Mouse (Mus musculus): ENCODE measurements around the gene Magi3. TPM values are rescaled to one million over a fixed set of nuclear protein-coding genes. Genes with fewer than 3 reads are reported as not detected.

Gene Magi3
- total and polyA plus RNA-seq, 2 experiments: 5.0 to 17.7 TPM

DNA sequence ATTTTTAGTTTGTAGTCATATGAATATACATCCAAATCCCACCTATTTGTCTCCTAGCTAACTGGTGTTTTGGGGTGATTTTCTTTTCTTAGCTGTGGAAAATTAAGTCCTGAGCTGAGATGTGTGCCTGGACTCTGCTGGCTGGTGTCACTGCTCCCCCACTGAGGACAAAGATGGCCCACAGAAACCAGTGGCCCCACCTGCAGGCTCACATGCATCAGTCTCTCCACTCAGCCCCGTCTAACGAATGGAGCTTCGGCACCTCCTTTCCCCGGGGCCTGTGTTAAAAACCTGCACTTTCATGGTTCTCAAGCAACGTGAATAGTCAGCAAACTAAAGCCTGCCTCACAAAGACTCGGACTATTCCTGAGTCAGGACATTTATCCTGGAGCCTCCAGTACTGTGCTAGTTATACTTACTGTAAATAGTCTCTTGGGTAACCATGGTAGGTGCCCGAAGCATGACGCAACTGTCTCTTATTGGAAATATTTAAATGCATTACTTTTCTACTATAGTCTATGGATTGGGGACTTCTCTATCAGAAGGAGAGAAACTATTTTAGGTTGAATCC is 213.2 kb downstream of the Magi3 start:
- H3K36me3 ChIP-seq (ENCODE audit: control insufficient read depth, insufficient read depth, low read length): peaks cover 15% of the 10 kb centered on the region
- H3K27ac ChIP-seq (replicated peaks; ENCODE audit: insufficient read depth, low read depth, low read length): no peak overlapping the region
- H3K27me3 ChIP-seq (ENCODE audit: control insufficient read depth, insufficient read depth, low read length): no peaks in the 10 kb centered on the region
- 91% methylated on average over 8 of the region's 8 CpGs for WGBS
- no peak overlapping the region for H3K9ac ChIP-seq (ENCODE audit: low read depth, low read length)
- DNase-seq (ENCODE audit: extremely low read depth, low read depth, low spot score): no peak
- H3K79me2 ChIP-seq (ENCODE audit: control insufficient read depth, insufficient read depth, low read length): no peaks in the 10 kb centered on the region
- H3K4me3 ChIP-seq (ENCODE audit: insufficient read depth, low read depth, low read length): no peak overlapping the region
- TF ChIP-seq POLR2A (IDR thresholded peaks at IDR 0.05; ENCODE audit: extremely low read depth, insufficient read depth, low read length): no peak
- TF ChIP-seq CTCF (IDR thresholded peaks at IDR 0.05; ENCODE audit: low read depth, low read length): no peak
- no peaks in the 10 kb centered on the region for H3K4me1 ChIP-seq (ENCODE audit: control insufficient read depth, insufficient read depth, low read length)

DNA sequence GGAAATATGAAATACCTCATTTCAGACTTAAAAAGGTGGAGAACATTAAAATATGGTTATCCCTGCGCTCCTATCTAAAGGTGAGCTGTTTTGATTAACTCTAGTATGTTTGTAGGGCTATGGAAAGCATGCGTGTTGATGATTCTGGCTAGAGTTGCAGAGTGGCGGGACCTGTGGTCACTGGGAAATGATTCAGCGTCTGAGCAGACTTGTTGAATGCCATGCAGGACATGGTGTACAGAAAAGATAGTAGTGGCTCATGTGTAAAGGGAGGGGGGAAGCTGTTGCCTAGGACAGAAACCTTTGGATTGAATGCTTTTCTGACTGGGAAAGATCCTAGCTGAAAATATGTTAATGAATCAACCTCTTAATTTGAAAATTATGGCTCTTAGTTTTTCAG is 221.4 kb downstream of the Magi3 start:
- Histone ChIP-seq H3K27ac (replicated peaks; ENCODE audit: insufficient read depth, low read depth, low read length) (no peak overlapping the region), H3K4me1 (ENCODE audit: control insufficient read depth, insufficient read depth, low read length) (no peaks in the 10 kb centered on the region), H3K9ac (ENCODE audit: low read depth, low read length) (no peak overlapping the region), H3K4me3 (ENCODE audit: insufficient read depth, low read depth, low read length) (no peak overlapping the region), H3K27me3 (ENCODE audit: control insufficient read depth, insufficient read depth, low read length) (no peaks in the 10 kb centered on the region), H3K79me2 (ENCODE audit: control insufficient read depth, insufficient read depth, low read length) (no peaks in the 10 kb centered on the region), H3K36me3 (ENCODE audit: control insufficient read depth, insufficient read depth, low read length) (peaks cover 12% of the 10 kb centered on the region)
- 95% methylated on average over 4 of the region's 4 CpGs for WGBS
- DNase-seq (ENCODE audit: extremely low read depth, low read depth, low spot score): no peak
- no peak for TF ChIP-seq POLR2A (IDR thresholded peaks at IDR 0.05; ENCODE audit: extremely low read depth, insufficient read depth, low read length)
- TF ChIP-seq CTCF (IDR thresholded peaks at IDR 0.05; ENCODE audit: low read depth, low read length): no peak

DNA sequence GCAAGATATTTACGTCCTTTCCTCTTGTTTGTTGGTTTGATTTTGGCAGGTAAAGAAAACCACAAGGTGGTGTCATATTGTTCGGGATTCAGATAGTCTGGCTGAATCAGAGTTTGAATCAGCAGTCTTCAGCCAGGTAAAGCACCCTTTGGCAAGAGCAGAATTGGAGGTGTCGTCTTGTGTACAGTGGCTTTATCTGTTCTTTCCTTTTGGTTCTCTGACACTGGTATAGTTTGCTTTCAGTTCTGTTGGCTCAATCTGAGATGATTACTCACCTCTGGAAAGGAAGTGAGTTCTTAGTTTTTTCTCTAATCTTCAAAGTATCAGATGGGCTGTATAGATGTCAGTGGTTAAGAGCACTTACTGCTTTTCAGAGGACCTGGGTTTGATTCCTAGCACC is 228.9 kb downstream of the Magi3 start:
- 93% methylated on average over 3 of the region's 3 CpGs for WGBS
- Histone ChIP-seq H3K27me3 (ENCODE audit: control insufficient read depth, insufficient read depth, low read length) (no peaks in the 10 kb centered on the region), H3K4me1 (ENCODE audit: control insufficient read depth, insufficient read depth, low read length) (no peaks in the 10 kb centered on the region)

DNA sequence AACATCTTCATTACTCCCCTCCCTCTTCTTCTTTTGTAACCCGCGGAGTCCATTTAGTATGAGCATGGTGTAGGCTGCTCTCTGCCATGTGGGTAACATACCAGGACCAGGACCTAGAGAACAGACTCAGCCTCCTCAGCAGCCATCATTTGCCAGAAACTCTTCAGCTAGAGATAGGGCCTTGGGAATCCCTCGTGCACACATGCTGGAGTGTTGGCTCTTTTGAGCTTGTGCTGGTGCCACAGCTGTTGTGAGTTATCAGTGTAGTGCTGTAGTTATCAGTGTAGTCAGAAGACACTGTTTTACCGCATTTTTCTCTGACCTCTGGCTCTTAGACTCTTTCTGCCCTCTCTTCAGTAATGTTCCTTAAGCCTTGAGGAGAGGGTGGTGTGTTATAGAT is 230.8 kb downstream of the Magi3 start:
- Histone ChIP-seq H3K9ac (ENCODE audit: low read depth, low read length) (no peak overlapping the region), H3K4me3 (ENCODE audit: insufficient read depth, low read depth, low read length) (no peak overlapping the region), H3K79me2 (ENCODE audit: control insufficient read depth, insufficient read depth, low read length) (no peaks in the 10 kb centered on the region), H3K27me3 (ENCODE audit: control insufficient read depth, insufficient read depth, low read length) (no peaks in the 10 kb centered on the region), H3K4me1 (ENCODE audit: control insufficient read depth, insufficient read depth, low read length) (no peaks in the 10 kb centered on the region), H3K27ac (replicated peaks; ENCODE audit: insufficient read depth, low read depth, low read length) (no peak overlapping the region), H3K36me3 (ENCODE audit: control insufficient read depth, insufficient read depth, low read length) (peaks cover 18% of the 10 kb centered on the region)
- 92% methylated on average over 4 of the region's 4 CpGs for WGBS
- no peak for DNase-seq (ENCODE audit: extremely low read depth, low read depth, low spot score)
- no peak for TF ChIP-seq POLR2A (IDR thresholded peaks at IDR 0.05; ENCODE audit: extremely low read depth, insufficient read depth, low read length)
- TF ChIP-seq CTCF (IDR thresholded peaks at IDR 0.05; ENCODE audit: low read depth, low read length): no peak

More for the DNA sequence above, 228.9 kb downstream of the Magi3 start:
- Histone ChIP-seq H3K36me3 (ENCODE audit: control insufficient read depth, insufficient read depth, low read length) (peaks cover 19% of the 10 kb centered on the region), H3K4me3 (ENCODE audit: insufficient read depth, low read depth, low read length) (no peak overlapping the region), H3K27ac (replicated peaks; ENCODE audit: insufficient read depth, low read depth, low read length) (no peak overlapping the region), H3K9ac (ENCODE audit: low read depth, low read length) (no peak overlapping the region), H3K79me2 (ENCODE audit: control insufficient read depth, insufficient read depth, low read length) (no peaks in the 10 kb centered on the region)
- no peak for DNase-seq (ENCODE audit: extremely low read depth, low read depth, low spot score)
- no peak for TF ChIP-seq CTCF (IDR thresholded peaks at IDR 0.05; ENCODE audit: low read depth, low read length)
- no peak for TF ChIP-seq POLR2A (IDR thresholded peaks at IDR 0.05; ENCODE audit: extremely low read depth, insufficient read depth, low read length)

DNA sequence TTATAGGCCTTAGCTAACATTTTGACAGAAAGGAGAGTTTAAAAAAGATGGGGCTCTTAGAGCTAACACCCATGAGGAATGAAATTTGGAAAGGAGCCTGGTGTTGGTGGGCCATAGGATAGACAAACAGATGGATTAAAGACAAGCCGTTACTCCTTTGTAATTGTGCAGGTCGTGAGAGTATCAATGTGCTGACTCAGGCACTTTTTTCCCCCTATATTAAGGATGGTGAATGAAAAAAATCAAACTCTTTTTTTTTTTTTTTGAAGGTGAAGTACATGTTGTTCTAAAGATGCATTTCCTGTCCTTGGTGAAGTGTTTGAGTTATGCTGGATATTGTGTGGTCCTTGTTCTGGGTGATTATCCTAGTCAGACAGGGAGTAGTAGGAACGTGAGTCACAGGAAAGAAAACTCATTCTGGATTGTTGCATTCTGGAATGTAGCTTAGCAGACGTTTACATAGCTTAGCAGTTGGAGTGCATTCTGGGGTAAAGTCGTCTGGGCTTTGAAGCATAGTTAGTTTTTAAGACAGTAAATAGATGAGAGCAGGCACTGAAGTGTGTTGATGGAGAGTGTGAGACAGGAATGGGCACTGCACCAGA is 232.2 kb downstream of the Magi3 start:
- H3K4me3 ChIP-seq (ENCODE audit: insufficient read depth, low read depth, low read length): no peak overlapping the region
- H3K27me3 ChIP-seq (ENCODE audit: control insufficient read depth, insufficient read depth, low read length): no peaks in the 10 kb centered on the region
- peaks cover 18% of the 10 kb centered on the region for H3K36me3 ChIP-seq (ENCODE audit: control insufficient read depth, insufficient read depth, low read length)
- H3K79me2 ChIP-seq (ENCODE audit: control insufficient read depth, insufficient read depth, low read length): no peaks in the 10 kb centered on the region
- no peaks in the 10 kb centered on the region for H3K4me1 ChIP-seq (ENCODE audit: control insufficient read depth, insufficient read depth, low read length)
- no peak overlapping the region for H3K27ac ChIP-seq (replicated peaks; ENCODE audit: insufficient read depth, low read depth, low read length)
- H3K9ac ChIP-seq (ENCODE audit: low read depth, low read length): no peak overlapping the region
- no peak for DNase-seq (ENCODE audit: extremely low read depth, low read depth, low spot score)
- 75% methylated on average over 5 of the region's 5 CpGs for WGBS
- TF ChIP-seq POLR2A (IDR thresholded peaks at IDR 0.05; ENCODE audit: extremely low read depth, insufficient read depth, low read length): no peak
- TF ChIP-seq CTCF (IDR thresholded peaks at IDR 0.05; ENCODE audit: low read depth, low read length): no peak

DNA sequence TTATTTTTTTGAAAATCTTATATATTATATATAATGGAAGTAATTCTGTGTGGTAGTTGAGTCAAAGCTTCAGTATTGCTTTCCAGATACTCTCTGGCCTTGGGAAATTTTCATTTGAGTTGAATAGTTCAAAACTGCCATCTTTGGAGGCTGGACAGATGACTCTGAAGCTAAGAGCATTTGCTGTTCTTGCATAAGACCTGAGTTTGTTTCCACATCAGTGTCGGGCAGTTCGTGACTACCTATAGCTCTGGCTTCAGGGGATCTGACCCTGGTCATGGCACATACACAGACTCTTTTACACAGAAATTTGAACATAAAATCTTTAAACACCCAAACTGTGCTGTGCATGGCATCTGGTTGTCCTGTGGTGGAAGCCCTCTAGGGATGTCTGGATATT is 235.0 kb downstream of the Magi3 start:
- WGBS: 59% methylated on average over 2 of the region's 2 CpGs
- Histone ChIP-seq H3K27ac (replicated peaks; ENCODE audit: insufficient read depth, low read depth, low read length) (no peak overlapping the region), H3K36me3 (ENCODE audit: control insufficient read depth, insufficient read depth, low read length) (peaks cover 11% of the 10 kb centered on the region), H3K4me3 (ENCODE audit: insufficient read depth, low read depth, low read length) (no peak overlapping the region), H3K9ac (ENCODE audit: low read depth, low read length) (no peak overlapping the region), H3K79me2 (ENCODE audit: control insufficient read depth, insufficient read depth, low read length) (no peaks in the 10 kb centered on the region), H3K4me1 (ENCODE audit: control insufficient read depth, insufficient read depth, low read length) (no peaks in the 10 kb centered on the region), H3K27me3 (ENCODE audit: control insufficient read depth, insufficient read depth, low read length) (no peaks in the 10 kb centered on the region)
- no peak for DNase-seq (ENCODE audit: extremely low read depth, low read depth, low spot score)
- TF ChIP-seq CTCF (IDR thresholded peaks at IDR 0.05; ENCODE audit: low read depth, low read length): no peak

All from liver, adult 2 months (tissue).